Mouse (Mus musculus) ES-E14 (cell line): Measurements from ENCODE around the gene Qrsl1.

ENCODE experiments used
- CHD2 ChIP-seq: IDR thresholded peaks from 2 replicates; pipeline ENCODE4 v1.6.1; 2014; ENCODE audit warnings: mild to moderate bottlenecking, low read depth, low read length, inconsistent platforms
- HCFC1 ChIP-seq: IDR thresholded peaks from 2 replicates; pipeline ENCODE4 v1.6.1; 2012; ENCODE audit warnings: low read length, inconsistent platforms, borderline replicate concordance; ENCODE audit not compliant: insufficient read depth
- MAFK ChIP-seq: IDR thresholded peaks from 2 replicates; pipeline ENCODE4 v1.6.1; 2014; ENCODE audit warnings: mild to moderate bottlenecking, low read depth, low read length, inconsistent platforms; ENCODE audit not compliant: insufficient read depth
- ZC3H11A ChIP-seq: IDR thresholded peaks from 2 replicates; pipeline ENCODE4 v1.6.1; 2012; ENCODE audit warnings: low read depth, mild to moderate bottlenecking, inconsistent platforms, low read length, borderline replicate concordance
- ZNF384 ChIP-seq: IDR thresholded peaks from 2 replicates; pipeline ENCODE4 v1.6.1; 2012; ENCODE audit warnings: low read depth, low read length, inconsistent platforms

DNA sequence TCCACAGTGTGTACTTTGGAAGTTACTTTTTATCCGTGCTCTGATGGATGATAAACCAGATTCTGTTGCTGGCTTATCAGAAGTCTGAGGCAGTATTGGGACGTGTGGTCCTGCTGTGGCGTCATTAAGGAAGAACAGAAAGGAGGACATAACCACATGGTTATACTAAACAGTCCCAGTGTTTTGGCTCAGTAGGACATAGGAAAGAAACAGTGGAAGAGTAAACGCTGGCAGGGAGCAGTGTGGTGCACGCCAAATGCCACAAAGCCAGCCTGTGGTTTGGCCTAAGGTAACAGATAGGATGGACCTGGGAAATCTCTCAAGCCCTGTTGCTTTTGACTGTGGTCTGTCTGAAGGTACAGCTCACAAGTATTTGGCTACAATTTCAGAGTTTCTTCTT is 27.1 kb upstream of the Qrsl1 start:
- no peak for TF ChIP-seq HCFC1
- TF ChIP-seq ZC3H11A = no peak
- no peak for TF ChIP-seq MAFK
- no peak for TF ChIP-seq CHD2
- no peak for TF ChIP-seq ZNF384
